8 mouse cellular contexts compared by ENCODE assay signal in genomic region chr1:92648673-92649072, GRCm38 (mm10). TPM values are rescaled to one million over a fixed set of nuclear protein-coding genes. Genes with fewer than 3 reads are reported as not detected.
DNase-seq lines count a peak whose midpoint lies in the region; ATAC-seq and TF ChIP-seq lines count a peak whose summit lies in the region.

Gene Otos (minus strand): TSS chr1:92648841.

- WGBS in limb, embryonic 13.5 days: 22% methylated on average over 8 of the region's 8 CpGs
- WGBS in midbrain, postnatal 0 days: 20% methylated on average over 8 of the region's 8 CpGs

- no peak within 1 kb of the TSS for H3K9ac ChIP-seq in limb, embryonic 13.5 days
- no peak within 1 kb of the TSS for H3K9ac ChIP-seq in midbrain, postnatal 0 days (replicated peaks; ENCODE audit: low read length, poor library complexity, severe bottlenecking)

- H3K4me2 ChIP-seq in limb, embryonic 13.5 days (replicated peaks): peak within 1 kb of the TSS; percentile 19; the same call in 1 of the 2 replicates
- 0 out of 2 replicates have a peak within 1 kb of the TSS, but pooled peaks have one; percentile 12 for H3K4me2 ChIP-seq in midbrain, postnatal 0 days (ENCODE audit: low read depth, low read length, poor library complexity, severe bottlenecking)

- 0 out of 2 replicates have a peak, but pooled peaks cover 9% of the 10 kb centered on the region for H3K4me1 ChIP-seq in limb, embryonic 13.5 days
- no peaks in the 10 kb centered on the region for H3K4me1 ChIP-seq in midbrain, postnatal 0 days (ENCODE audit: insufficient read depth, low read length)

- no peak within 1 kb of the TSS for H3K4me3 ChIP-seq in limb, embryonic 13.5 days
- no peak within 1 kb of the TSS for H3K4me3 ChIP-seq in midbrain, postnatal 0 days (ENCODE audit: low read depth, low read length)

- H3K36me3 ChIP-seq in limb, embryonic 13.5 days: no peaks in the 10 kb centered on the region
- H3K36me3 ChIP-seq in midbrain, postnatal 0 days (ENCODE audit: insufficient read depth, low read length): no peaks in the 10 kb centered on the region

- no peaks in the 10 kb centered on the region for H3K9me3 ChIP-seq in limb, embryonic 13.5 days
- no peaks in the 10 kb centered on the region for H3K9me3 ChIP-seq in midbrain, postnatal 0 days (ENCODE audit: low read length)

- ATAC-seq in limb, embryonic 13.5 days (ENCODE audit: low FRiP score, low read depth): peak; percentile 48; the same call in 1 of the 2 replicates
- ATAC-seq in midbrain, postnatal 0 days (ENCODE audit: low FRiP score): peak; percentile 59; the same call in 1 of the 2 replicates

- peak; percentile 68 for DNase-seq in urinary bladder, postnatal 14 days (ENCODE audit: low spot score)
- no peak for DNase-seq in urinary bladder, adult 2 months (ENCODE audit: low spot score)
- peak; percentile 69 to 83 for DNase-seq in cerebellum, postnatal 4 days (ENCODE audit: low spot score in 2 of 2)
- peak; percentile 79 for DNase-seq in gastrocnemius, postnatal 10 days
- peak; percentile 44 for DNase-seq in kidney, adult 11 months
- DNase-seq in midbrain, postnatal 0 days (ENCODE audit: low spot score): peak; percentile 88
- DNase-seq in spleen, postnatal 10 days (ENCODE audit: low spot score in 2 of 2): peak; percentile 29 to 71

- H3K27ac ChIP-seq in limb, embryonic 13.5 days: no peak within 1 kb of the TSS
- no peak within 1 kb of the TSS for H3K27ac ChIP-seq in midbrain, postnatal 0 days (ENCODE audit: low read depth, low read length)

- TF ChIP-seq CTCF in midbrain, postnatal 0 days (IDR thresholded peaks at IDR 0.05): peak; percentile 86

- H3K27me3 ChIP-seq in limb, embryonic 13.5 days: 0 out of 2 replicates have a peak, but pooled peaks cover 7% of the 10 kb centered on the region
- H3K27me3 ChIP-seq in midbrain, postnatal 0 days (ENCODE audit: insufficient read depth, low read length): no peaks in the 10 kb centered on the region

RNA-seq across cellular contexts. Expression of gene Otos, which starts in this region (rescaled TPM):
- 0.14 and 0.15 TPM in 2 replicates for polyA plus RNA-seq in urinary bladder, adult 2 months (2012; rRNA removed)
- under 1 TPM; 0.41 to 0.49 TPM for total RNA-seq in gastrocnemius, postnatal 10 days (2021)
- not detected in 2 replicates for polyA plus RNA-seq in limb, embryonic 13.5 days (2015; fragmentation: Nextera tagmentation; extraction: Ambion mirVana)
- total RNA-seq in midbrain, postnatal 0 days (2014; rRNA removed): not detected in 2 replicates
- 0.69 and 0.96 TPM in 2 replicates for polyA plus RNA-seq in midbrain, postnatal 0 days (2015; fragmentation: Nextera tagmentation; extraction: Ambion mirVana)

Comparison
In these comparisons a context has a peak if more than half of its experiments do, and no peak if none do; other contexts are left out.
1. Peak in DNase-seq in gastrocnemius, postnatal 10 days; RNA of the gene not detected or under 1 TPM.
2. Peak in ATAC-seq and H3K4me2 ChIP-seq in limb, embryonic 13.5 days; RNA of the gene not detected or under 1 TPM.
3. Peak in DNase-seq, ATAC-seq and H3K4me2 ChIP-seq in midbrain, postnatal 0 days; RNA of the gene not detected or under 1 TPM.